Mouse (Mus musculus) MEL (cell line): ENCODE measurements around the gene Amt. TPM values are rescaled to one million over a fixed set of nuclear protein-coding genes. Genes with fewer than 3 reads are reported as not detected.

Experiments
- DNase-seq: peaks from one replicate; pipeline ENCODE4 v3.0.0; 2011; ENCODE audit warnings: low read depth, low spot score
- H3K27ac ChIP-seq: 2 replicates; pipeline ENCODE4 v1.5.1; 2012; ENCODE audit warnings: low read depth, mild to moderate bottlenecking, control low read depth, low read length, moderate library complexity; ENCODE audit not compliant: control insufficient read depth
- H3K27me3 ChIP-seq, 2 experiments: fragments of 150-350 bp in 1 of 2; sonication (generic) in 1 of 2; 2 replicates each; pipeline ENCODE4 v1.6.1; 2012; ENCODE audit warnings: low read length in 2 of 2, mild to moderate bottlenecking in 2 of 2, improper control_type of control experiment in 1 of 2, moderate library complexity in 1 of 2; ENCODE audit not compliant: insufficient read depth in 2 of 2, control insufficient read depth in 1 of 2
- H3K36me3 ChIP-seq, 2 experiments: 2 replicates each; pipeline ENCODE4 v1.6.1; 2012 to 2014; ENCODE audit warnings: low read length in 2 of 2, improper control_type of control experiment in 1 of 2, inconsistent platforms in 1 of 2, mild to moderate bottlenecking in 1 of 2; ENCODE audit not compliant: insufficient read depth in 2 of 2, control insufficient read depth in 1 of 2
- H3K4me1 ChIP-seq, 2 experiments: fragments of 150-350 bp in 1 of 2; sonication (generic) in 1 of 2; 2 replicates each; pipeline ENCODE4 v1.6.1; 2012; ENCODE audit warnings: low read length in 2 of 2, improper control_type of control experiment in 1 of 2, mild to moderate bottlenecking in 1 of 2; ENCODE audit not compliant: insufficient read depth in 2 of 2, control insufficient read depth in 1 of 2
- H3K4me3 ChIP-seq, 2 experiments: fragments of 150-350 bp in 1 of 2; sonication (generic) in 1 of 2; 2 replicates each; pipeline ENCODE4 v1.5.1; 2012; ENCODE audit warnings: low read depth in 2 of 2, low read length in 2 of 2, mild to moderate bottlenecking in 2 of 2, moderate library complexity in 2 of 2, control low read depth in 1 of 2, improper control_type of control experiment in 1 of 2; ENCODE audit not compliant: control insufficient read depth in 1 of 2, insufficient read depth in 1 of 2
- H3K79me2 ChIP-seq: 2 replicates; pipeline ENCODE4 v1.6.1; 2012; ENCODE audit warnings: mild to moderate bottlenecking, low read length, moderate library complexity; ENCODE audit not compliant: control insufficient read depth, poor library complexity, insufficient read depth
- H3K9ac ChIP-seq: 2 replicates; pipeline ENCODE4 v1.6.1; 2012; ENCODE audit warnings: low read depth, mild to moderate bottlenecking, control low read depth, low read length, moderate library complexity; ENCODE audit not compliant: control insufficient read depth, poor library complexity, severe bottlenecking
- H3K9me3 ChIP-seq: fragments of 150-350 bp; sonication (generic); replicated peaks from 2 replicates; pipeline ENCODE4 v1.6.1; 2012; ENCODE audit warnings: mild to moderate bottlenecking, low read length, improper control_type of control experiment, moderate library complexity; ENCODE audit not compliant: insufficient read depth
- CHD1 ChIP-seq: IDR thresholded peaks from 2 replicates; pipeline ENCODE4 v1.6.1; 2012; ENCODE audit warnings: low read depth, mild to moderate bottlenecking, inconsistent platforms, low read length, improper control_type of control experiment
- CHD2 ChIP-seq: IDR thresholded peaks from 2 replicates; pipeline ENCODE4 v1.6.1; 2011; ENCODE audit warnings: low read length, improper control_type of control experiment
- CTCF ChIP-seq, 3 experiments: IDR thresholded peaks in 2 of 3; conservative IDR thresholded peaks in 1 of 3; 2 replicates each; pipeline ENCODE4 v1.5.1; 2011 to 2012; ENCODE audit warnings: low read length in 3 of 3, low read depth in 2 of 3, mild to moderate bottlenecking in 2 of 3, improper control_type of control experiment in 1 of 3, inconsistent platforms in 1 of 3, mixed read lengths in 1 of 3, moderate library complexity in 1 of 3; ENCODE audit not compliant: control insufficient read depth in 1 of 3, insufficient read depth in 1 of 3, poor library complexity in 1 of 3, severe bottlenecking in 1 of 3
- E2F4 ChIP-seq: IDR thresholded peaks from 2 replicates; pipeline ENCODE4 v1.6.1; 2011; ENCODE audit warnings: low read depth, low read length, improper control_type of control experiment, borderline replicate concordance
- ELF1 ChIP-seq: IDR thresholded peaks from 2 replicates; pipeline ENCODE4 v1.6.1; 2014; ENCODE audit warnings: low read depth, mild to moderate bottlenecking, inconsistent platforms, low read length, improper control_type of control experiment, moderate library complexity
- EP300 ChIP-seq, 2 experiments: IDR thresholded peaks; 2 replicates each; pipeline ENCODE4 v1.6.1; 2011; ENCODE audit warnings: improper control_type of control experiment in 2 of 2, low read length in 2 of 2, low read depth in 1 of 2, mild to moderate bottlenecking in 1 of 2
- ETS1 ChIP-seq: IDR thresholded peaks from 2 replicates; pipeline ENCODE4 v1.6.1; 2012; ENCODE audit warnings: low read depth, mild to moderate bottlenecking, inconsistent platforms, low read length, improper control_type of control experiment, moderate library complexity
- GABPA ChIP-seq: IDR thresholded peaks from 2 replicates; pipeline ENCODE4 v1.6.1; 2012; ENCODE audit warnings: low read depth, mild to moderate bottlenecking, inconsistent platforms, low read length, improper control_type of control experiment, moderate library complexity
- HCFC1 ChIP-seq: IDR thresholded peaks from 2 replicates; pipeline ENCODE4 v1.6.1; 2012; ENCODE audit warnings: low read depth, mild to moderate bottlenecking, inconsistent platforms, low read length, improper control_type of control experiment, moderate library complexity
- KAT2A ChIP-seq: conservative IDR thresholded peaks from 2 replicates; pipeline ENCODE4 v1.6.1; 2012; ENCODE audit warnings: low read depth, low read length, improper control_type of control experiment, inconsistent platforms
- MXI1 ChIP-seq: IDR thresholded peaks from 2 replicates; pipeline ENCODE4 v1.6.1; 2011; ENCODE audit warnings: mild to moderate bottlenecking, low read depth, low read length, improper control_type of control experiment
- MYB ChIP-seq: IDR thresholded peaks from 2 replicates; pipeline ENCODE4 v1.6.1; 2011; ENCODE audit warnings: mild to moderate bottlenecking, low read depth, low read length, improper control_type of control experiment
- NELFE ChIP-seq: IDR thresholded peaks from 2 replicates; pipeline ENCODE4 v1.6.1; 2011; ENCODE audit warnings: low read depth, low read length, improper control_type of control experiment
- NRF1 ChIP-seq: IDR thresholded peaks from 2 replicates; pipeline ENCODE4 v1.6.1; 2014; ENCODE audit warnings: low read depth, mild to moderate bottlenecking, inconsistent platforms, low read length, improper control_type of control experiment, moderate library complexity; ENCODE audit not compliant: poor library complexity, insufficient read depth, severe bottlenecking
- POLR2AphosphoS2 ChIP-seq: IDR thresholded peaks from 2 replicates; pipeline ENCODE4 v1.6.1; 2011; ENCODE audit warnings: low read length, improper control_type of control experiment
- RAD21 ChIP-seq: IDR thresholded peaks from 2 replicates; pipeline ENCODE4 v1.6.1; 2011; ENCODE audit warnings: mild to moderate bottlenecking, low read depth, low read length, improper control_type of control experiment
- RCOR1 ChIP-seq: IDR thresholded peaks from 2 replicates; pipeline ENCODE4 v1.6.1; 2012; ENCODE audit warnings: low read depth, mild to moderate bottlenecking, inconsistent platforms, low read length, improper control_type of control experiment
- SIN3A ChIP-seq: IDR thresholded peaks from 2 replicates; pipeline ENCODE4 v1.6.1; 2012; ENCODE audit warnings: low read length, improper control_type of control experiment, inconsistent platforms
- TAL1 ChIP-seq: IDR thresholded peaks from 2 replicates; pipeline ENCODE4 v1.6.1; 2012; ENCODE audit warnings: mild to moderate bottlenecking, inconsistent platforms, low read length, moderate library complexity, mixed read lengths
- TBP ChIP-seq: IDR thresholded peaks from 2 replicates; pipeline ENCODE4 v1.8.0; 2011; ENCODE audit warnings: low read depth, low read length, improper control_type of control experiment
- UBTF ChIP-seq: IDR thresholded peaks from 2 replicates; pipeline ENCODE4 v1.6.1; 2012; ENCODE audit warnings: low read depth, mild to moderate bottlenecking, inconsistent platforms, low read length, improper control_type of control experiment, moderate library complexity, borderline replicate concordance; ENCODE audit not compliant: insufficient read depth
- USF2 ChIP-seq, 2 experiments: IDR thresholded peaks; 2 replicates each; pipeline ENCODE4 v1.6.1; 2011 to 2012; ENCODE audit warnings: improper control_type of control experiment in 2 of 2, low read length in 2 of 2, borderline replicate concordance in 1 of 2, inconsistent platforms in 1 of 2, low read depth in 1 of 2, mild to moderate bottlenecking in 1 of 2; ENCODE audit not compliant: insufficient read depth in 1 of 2
- ZKSCAN1 ChIP-seq: IDR thresholded peaks from 2 replicates; pipeline ENCODE4 v1.6.1; 2012; ENCODE audit warnings: low read depth, mild to moderate bottlenecking, inconsistent platforms, low read length, improper control_type of control experiment, moderate library complexity
- ZMIZ1 ChIP-seq: IDR thresholded peaks from 2 replicates; pipeline ENCODE4 v1.6.1; 2012; ENCODE audit warnings: low read depth, mild to moderate bottlenecking, inconsistent platforms, low read length, improper control_type of control experiment, moderate library complexity
- ZNF384 ChIP-seq: IDR thresholded peaks from 2 replicates; pipeline ENCODE4 v1.6.1; 2012; ENCODE audit warnings: low read depth, mild to moderate bottlenecking, inconsistent platforms, low read length, improper control_type of control experiment
- polyA plus RNA-seq, 2 experiments: library from polyadenylated mRNA; stranded (reverse) in 1 of 2; unstranded in 1 of 2; fragments of >175 nt in 1 of 2; fragments of >200 nt in 1 of 2; gene quantifications; 2 replicates each; pipeline versions ENCODE4 v1.2.1 to v1.2.4; 2012; ENCODE audit warnings: low replicate concordance in 2 of 2, low read depth in 1 of 2; ENCODE audit not compliant: insufficient read length in 2 of 2, insufficient read depth in 1 of 2, missing spikeins in 1 of 2
- total RNA-seq: library from RNA; depleted of rRNA; stranded (reverse); fragments of 300-350 nt; gene quantifications from 2 replicates; pipeline ENCODE4 v1.2.3, GENCODE M21; 2012

Amt gene
- total and polyA plus RNA-seq, 3 experiments, result 0.15 to 0.58 TPM; not detected in 1

- TF ChIP-seq MYB (no peak), GABPA (no peak), TAL1 (no peak), ZNF384 (no peak), CTCF (IDR thresholded peaks at IDR 0.05 in 2 of 3, conservative IDR thresholded peaks at IDR 0.05 in 1 of 3; ENCODE audit: control insufficient read depth in 1 of 3, insufficient read depth in 1 of 3, low read depth in 2 of 3, low read length in 3 of 3, poor library complexity in 1 of 3, severe bottlenecking in 1 of 3) (peak; percentile 76 to 89 (median 85)), NRF1 (no peak)
These were observed 17.8 kb upstream of the Amt start (continued) for GRCm38 (mm10) chr9:108278697-108279450.

GRCm38 (mm10) chr9:108280071-108280828 is 16.4 kb upstream of the Amt start:
- no peak for TF ChIP-seq POLR2AphosphoS2
- TF ChIP-seq NRF1, result no peak
- no peak for TF ChIP-seq RCOR1
- TF ChIP-seq ZMIZ1, result no peak
- no peak for TF ChIP-seq EP300 (IDR thresholded peaks at IDR 0.05; ENCODE audit: low read depth in 1 of 2, low read length in 2 of 2)
- no peak for TF ChIP-seq RAD21
- TF ChIP-seq HCFC1, result no peak
- no peak for TF ChIP-seq MYB
- no peak for TF ChIP-seq GABPA
- TF ChIP-seq TBP, result no peak
- no peak for TF ChIP-seq UBTF
- TF ChIP-seq, all 39 proteins: peak for 0
- Histone ChIP-seq H3K9me3 (no peaks in the 10 kb centered on the region), H3K4me3 (peak overlapping the region in 1 of 2 experiments; percentile 16; a peak in 1 of 4 replicates), H3K36me3 (no peaks in the 10 kb centered on the region), H3K4me1 (0 out of 4 replicates have a peak, but pooled peaks cover 0 to 2% of the 10 kb centered on the region in 2 experiments), H3K27me3 (no peaks in the 10 kb centered on the region; a peak in 1 of 4 replicates), H3K79me2 (no peaks in the 10 kb centered on the region), H3K27ac (no peak overlapping the region), H3K9ac (no peak overlapping the region)
- no peak for DNase-seq

- Histone ChIP-seq H3K79me2 (no peaks in the 10 kb centered on the region), H3K4me3 (peak overlapping the region in 1 of 2 experiments; percentile 21; a peak in 1 of 4 replicates)
- TF ChIP-seq MXI1, result peak; percentile 85
- no peak for TF ChIP-seq USF2 (IDR thresholded peaks at IDR 0.05; ENCODE audit: borderline replicate concordance in 1 of 2, insufficient read depth in 1 of 2, low read depth in 1 of 2, low read length in 2 of 2)
- TF ChIP-seq NELFE, result no peak
- TF ChIP-seq GABPA, result no peak
- TF ChIP-seq ZMIZ1, result no peak
- no peak for TF ChIP-seq ZKSCAN1
- TF ChIP-seq E2F4, result no peak
- TF ChIP-seq HCFC1, result 0 out of 2 replicates have a peak, but pooled peaks have one; percentile 44
- no peak for TF ChIP-seq ELF1
- TF ChIP-seq CHD2, result no peak
- TF ChIP-seq CHD1, result no peak
- no peak for TF ChIP-seq RCOR1
- TF ChIP-seq TBP, result no peak
- TF ChIP-seq KAT2A, result no peak
- TF ChIP-seq ETS1, result no peak
- peak; percentile 78 for TF ChIP-seq SIN3A
These were observed 12.2 kb upstream of the Amt start for GRCm38 (mm10) chr9:108284410-108284809.

More at GRCm38 (mm10) chr9:108284410-108284809, 12.2 kb upstream of the Amt start:
- peak overlapping the region; percentile 20; the same call in 1 of the 2 replicates for H3K9ac ChIP-seq
- H3K36me3 ChIP-seq, result peaks cover 0 to under 1% of the 10 kb centered on the region in 2 experiments; a peak in 1 of 4 replicates
- peak; percentile 91 for DNase-seq
- H3K27ac ChIP-seq, result no peak overlapping the region
- no peaks in the 10 kb centered on the region for H3K27me3 ChIP-seq
- no peaks in the 10 kb centered on the region for H3K9me3 ChIP-seq
- 0 out of 4 replicates have a peak, but pooled peaks cover 0 to 2% of the 10 kb centered on the region in 2 experiments for H3K4me1 ChIP-seq
